Mouse (Mus musculus): ENCODE measurements around the gene Olfr1039. TPM values are rescaled to one million over a fixed set of nuclear protein-coding genes. Genes with fewer than 3 reads are reported as not detected.
"Not testable (repeated sequence)": the region's sequence is repeated elsewhere in the genome, so short reads cannot be mapped to it uniquely, and the experiment has no call there.

The Olfr1039 gene
- total and polyA plus RNA-seq, 3 experiments: not detected

GRCm38 (mm10) chr2:86087285-86087684 lies 48.4 kb downstream of the Olfr1039 start, which contains the start of gene Olfr1037:
Gene Olfr1037 (minus strand): TSS chr2:86087385.
- H3K4me3 ChIP-seq (replicated peaks in 1 of 3; ENCODE audit: low read depth in 2 of 3, low read length in 2 of 3, poor library complexity in 1 of 3): no peak within 1 kb of the TSS
- no peaks in the 10 kb centered on the region for H3K4me1 ChIP-seq (ENCODE audit: control insufficient read depth in 1 of 2, insufficient read depth in 2 of 2)
- H3K4me2 ChIP-seq (ENCODE audit: insufficient read depth, low read depth, poor library complexity, severe bottlenecking): no peak within 1 kb of the TSS
- no peaks in the 10 kb centered on the region for H3K27me3 ChIP-seq (replicated peaks)
- no peak within 1 kb of the TSS for H3K9ac ChIP-seq (ENCODE audit: insufficient read depth, low read depth)
- H3K79me2 ChIP-seq (replicated peaks; ENCODE audit: control insufficient read depth, extremely low read depth, insufficient read depth, poor library complexity, severe bottlenecking): no peaks in the 10 kb centered on the region
- TF ChIP-seq HCFC1 (IDR thresholded peaks at IDR 0.05; ENCODE audit: low read depth, low read length) (no peak), CHD1 (IDR thresholded peaks at IDR 0.05; ENCODE audit: low read depth, low read length) (no peak), ZC3H11A (IDR thresholded peaks at IDR 0.05; ENCODE audit: low read depth, low read length) (no peak), BHLHE40 (IDR thresholded peaks at IDR 0.05; ENCODE audit: low read depth, low read length) (no peak), JUN (IDR thresholded peaks at IDR 0.05; ENCODE audit: insufficient read depth, low read depth, low read length) (no peak), EP300 (IDR thresholded peaks at IDR 0.05; ENCODE audit: low read length) (no peak), ZNF384 (IDR thresholded peaks at IDR 0.05; ENCODE audit: low read depth, low read length) (no peak), TCF12 (IDR thresholded peaks at IDR 0.05; ENCODE audit: low read depth, low read length) (no peak), MAFK (IDR thresholded peaks at IDR 0.05; ENCODE audit: insufficient replicate concordance, low read length) (no peak), MAX (IDR thresholded peaks at IDR 0.05; ENCODE audit: low read length) (no peak), TBP (conservative IDR thresholded peaks at IDR 0.05; ENCODE audit: low read depth, low read length) (no peak), MEF2A (IDR thresholded peaks at IDR 0.05; ENCODE audit: borderline replicate concordance, low read depth, low read length) (no peak), USF1 (IDR thresholded peaks at IDR 0.05; ENCODE audit: low read depth, low read length) (no peak)
- peaks cover 10% of the 10 kb centered on the region for H3K9me3 ChIP-seq (replicated peaks; ENCODE audit: low read length)
- no peak for DNase-seq (ENCODE audit: extremely low read depth)
- dilution Hi-C loops (cut with MboI; ENCODE audit: extremely low pct_ligation_motif_present, extremely low pct_unique_long_range_greater_than_20kb, low sequenced_read_pairs): no loop called here
- H3K27ac ChIP-seq (ENCODE audit: insufficient read depth, low read depth): no peak within 1 kb of the TSS
- no peaks in the 10 kb centered on the region for H3K36me3 ChIP-seq (replicated peaks in 1 of 2; ENCODE audit: control insufficient read depth in 1 of 2, insufficient read depth in 1 of 2, low read length in 1 of 2)
- in situ Hi-C loops (cut with MboI; ENCODE audit: low pct_ligation_motif_present, low pct_unique_long_range_greater_than_20kb, low sequenced_read_pairs): no loop called here

- H3K4me3 ChIP-seq (replicated peaks in 1 of 3; ENCODE audit: low read depth in 2 of 3, low read length in 2 of 3, poor library complexity in 1 of 3); H3K9ac ChIP-seq (ENCODE audit: insufficient read depth, low read depth); DNase-seq (ENCODE audit: extremely low read depth); H3K9me3 ChIP-seq (replicated peaks; ENCODE audit: low read length); H3K79me2 ChIP-seq (replicated peaks; ENCODE audit: control insufficient read depth, extremely low read depth, insufficient read depth, poor library complexity, severe bottlenecking); in situ Hi-C loops (cut with MboI; ENCODE audit: low pct_ligation_motif_present, low pct_unique_long_range_greater_than_20kb, low sequenced_read_pairs); dilution Hi-C loops (cut with MboI; ENCODE audit: extremely low pct_ligation_motif_present, extremely low pct_unique_long_range_greater_than_20kb, low sequenced_read_pairs); H3K27ac ChIP-seq (ENCODE audit: insufficient read depth, low read depth); H3K4me1 ChIP-seq (ENCODE audit: control insufficient read depth in 1 of 2, insufficient read depth in 2 of 2); H3K4me2 ChIP-seq (ENCODE audit: insufficient read depth, low read depth, poor library complexity, severe bottlenecking); H3K27me3 ChIP-seq (replicated peaks); H3K36me3 ChIP-seq (replicated peaks in 1 of 2; ENCODE audit: control insufficient read depth in 1 of 2, insufficient read depth in 1 of 2, low read length in 1 of 2): not testable (repeated sequence)
Measured at GRCm38 (mm10) chr2:86080478-86080877, 55.2 kb downstream of the Olfr1039 start.

Other genes with a start within 250 kb of the Olfr1039 start
Only the 20 nearest of the 29 such genes appear.
- gene Olfr1029, start 162.0 kb downstream of the Olfr1039 start, total RNA-seq (2012; rRNA removed): not detected in 2 replicates
- not detected in 2 replicates for gene Olfr1029, start 162.0 kb downstream of the Olfr1039 start, total RNA-seq (2014; rRNA removed)
- gene Olfr1029, start 162.0 kb downstream of the Olfr1039 start, polyA plus RNA-seq (2012; ENCODE audit: insufficient read length, low read depth): not detected in 2 replicates
- not detected in 2 replicates for gene Olfr1030, start 156.7 kb downstream of the Olfr1039 start, total RNA-seq (2012; rRNA removed)
- not detected in 2 replicates for gene Olfr1030, start 156.7 kb downstream of the Olfr1039 start, total RNA-seq (2014; rRNA removed)
- gene Olfr1030, start 156.7 kb downstream of the Olfr1039 start, polyA plus RNA-seq (2012; ENCODE audit: insufficient read length, low read depth): not detected in 2 replicates
- gene Olfr1031, start 145.6 kb downstream of the Olfr1039 start, total RNA-seq (2012; rRNA removed): not detected in 2 replicates
- not detected in 2 replicates for gene Olfr1031, start 145.6 kb downstream of the Olfr1039 start, total RNA-seq (2014; rRNA removed)
- gene Olfr1031, start 145.6 kb downstream of the Olfr1039 start, polyA plus RNA-seq (2012; ENCODE audit: insufficient read length, low read depth): not detected in 2 replicates
- not detected in 2 replicates for gene Olfr1032, start 130.4 kb downstream of the Olfr1039 start, total RNA-seq (2012; rRNA removed)
- gene Olfr1032, start 130.4 kb downstream of the Olfr1039 start, total RNA-seq (2014; rRNA removed): not detected in 2 replicates
- gene Olfr1032, start 130.4 kb downstream of the Olfr1039 start, polyA plus RNA-seq (2012; ENCODE audit: insufficient read length, low read depth): not detected in 2 replicates
- not detected in 2 replicates for gene Olfr1033, start 115.3 kb downstream of the Olfr1039 start, total RNA-seq (2012; rRNA removed)
- gene Olfr1033, start 115.3 kb downstream of the Olfr1039 start, total RNA-seq (2014; rRNA removed): not detected in 2 replicates
- gene Olfr1033, start 115.3 kb downstream of the Olfr1039 start, polyA plus RNA-seq (2012; ENCODE audit: insufficient read length, low read depth): not detected in 2 replicates
- gene Olfr1034, start 90.1 kb downstream of the Olfr1039 start, total RNA-seq (2012; rRNA removed): not detected in 2 replicates
- not detected in 2 replicates for gene Olfr1034, start 90.1 kb downstream of the Olfr1039 start, total RNA-seq (2014; rRNA removed)
- not detected in 2 replicates for gene Olfr1034, start 90.1 kb downstream of the Olfr1039 start, polyA plus RNA-seq (2012; ENCODE audit: insufficient read length, low read depth)
- not detected in 2 replicates for gene Olfr1036, start 61.9 kb downstream of the Olfr1039 start, total RNA-seq (2012; rRNA removed)
- gene Olfr1036, start 61.9 kb downstream of the Olfr1039 start, total RNA-seq (2014; rRNA removed): not detected in 2 replicates
- not detected in 2 replicates for gene Olfr1036, start 61.9 kb downstream of the Olfr1039 start, polyA plus RNA-seq (2012; ENCODE audit: insufficient read length, low read depth)
- not detected in 2 replicates for gene Olfr1037, start 48.5 kb downstream of the Olfr1039 start, total RNA-seq (2012; rRNA removed)
- not detected in 2 replicates for gene Olfr1037, start 48.5 kb downstream of the Olfr1039 start, total RNA-seq (2014; rRNA removed)
- gene Olfr1037, start 48.5 kb downstream of the Olfr1039 start, polyA plus RNA-seq (2012; ENCODE audit: insufficient read length, low read depth): not detected in 2 replicates
- not detected in 2 replicates for gene Olfr1040, start 10.8 kb upstream of the Olfr1039 start, total RNA-seq (2012; rRNA removed)
- not detected in 2 replicates for gene Olfr1040, start 10.8 kb upstream of the Olfr1039 start, total RNA-seq (2014; rRNA removed)
- gene Olfr1040, start 10.8 kb upstream of the Olfr1039 start, polyA plus RNA-seq (2012; ENCODE audit: insufficient read length, low read depth): not detected in 2 replicates
- not detected in 2 replicates for gene Olfr1042, start 25.9 kb upstream of the Olfr1039 start, total RNA-seq (2012; rRNA removed)
- not detected in 2 replicates for gene Olfr1042, start 25.9 kb upstream of the Olfr1039 start, total RNA-seq (2014; rRNA removed)
- not detected in 2 replicates for gene Olfr1042, start 25.9 kb upstream of the Olfr1039 start, polyA plus RNA-seq (2012; ENCODE audit: insufficient read length, low read depth)
- not detected in 2 replicates for gene Olfr1043, start 31.6 kb upstream of the Olfr1039 start, total RNA-seq (2012; rRNA removed)
- not detected in 2 replicates for gene Olfr1043, start 31.6 kb upstream of the Olfr1039 start, total RNA-seq (2014; rRNA removed)
- gene Olfr1043, start 31.6 kb upstream of the Olfr1039 start, polyA plus RNA-seq (2012; ENCODE audit: insufficient read length, low read depth): not detected in 2 replicates
- not detected in 2 replicates for gene Olfr1044, start 41.9 kb upstream of the Olfr1039 start, total RNA-seq (2012; rRNA removed)
- gene Olfr1044, start 41.9 kb upstream of the Olfr1039 start, total RNA-seq (2014; rRNA removed): not detected in 2 replicates
- not detected in 2 replicates for gene Olfr1044, start 41.9 kb upstream of the Olfr1039 start, polyA plus RNA-seq (2012; ENCODE audit: insufficient read length, low read depth)
- not detected in 2 replicates for gene Olfr52, start 49.8 kb upstream of the Olfr1039 start, total RNA-seq (2012; rRNA removed)
- gene Olfr52, start 49.8 kb upstream of the Olfr1039 start, total RNA-seq (2014; rRNA removed): not detected in 2 replicates
- not detected in 2 replicates for gene Olfr52, start 49.8 kb upstream of the Olfr1039 start, polyA plus RNA-seq (2012; ENCODE audit: insufficient read length, low read depth)
- not detected in 2 replicates for gene Olfr1045, start 67.1 kb upstream of the Olfr1039 start, total RNA-seq (2012; rRNA removed)
- not detected in 2 replicates for gene Olfr1045, start 67.1 kb upstream of the Olfr1039 start, total RNA-seq (2014; rRNA removed)
- not detected in 2 replicates for gene Olfr1045, start 67.1 kb upstream of the Olfr1039 start, polyA plus RNA-seq (2012; ENCODE audit: insufficient read length, low read depth)
- gene Olfr1046, start 83.4 kb upstream of the Olfr1039 start, total RNA-seq (2012; rRNA removed): not detected in 2 replicates
- gene Olfr1046, start 83.4 kb upstream of the Olfr1039 start, total RNA-seq (2014; rRNA removed): not detected in 2 replicates
- not detected in 2 replicates for gene Olfr1046, start 83.4 kb upstream of the Olfr1039 start, polyA plus RNA-seq (2012; ENCODE audit: insufficient read length, low read depth)
- gene Olfr1047, start 95.5 kb upstream of the Olfr1039 start, total RNA-seq (2012; rRNA removed): not detected in 2 replicates
- gene Olfr1047, start 95.5 kb upstream of the Olfr1039 start, total RNA-seq (2014; rRNA removed): not detected in 2 replicates
- not detected in 2 replicates for gene Olfr1047, start 95.5 kb upstream of the Olfr1039 start, polyA plus RNA-seq (2012; ENCODE audit: insufficient read length, low read depth)
- not detected in 2 replicates for gene Olfr1048, start 104.4 kb upstream of the Olfr1039 start, total RNA-seq (2012; rRNA removed)
- not detected in 2 replicates for gene Olfr1048, start 104.4 kb upstream of the Olfr1039 start, total RNA-seq (2014; rRNA removed)
- gene Olfr1048, start 104.4 kb upstream of the Olfr1039 start, polyA plus RNA-seq (2012; ENCODE audit: insufficient read length, low read depth): not detected in 2 replicates
- not detected in 2 replicates for gene Olfr1049, start 122.4 kb upstream of the Olfr1039 start, total RNA-seq (2012; rRNA removed)
- not detected in 2 replicates for gene Olfr1049, start 122.4 kb upstream of the Olfr1039 start, total RNA-seq (2014; rRNA removed)
- gene Olfr1049, start 122.4 kb upstream of the Olfr1039 start, polyA plus RNA-seq (2012; ENCODE audit: insufficient read length, low read depth): not detected in 2 replicates
- gene Olfr1051, start 143.2 kb upstream of the Olfr1039 start, total RNA-seq (2012; rRNA removed): not detected in 2 replicates
- not detected in 2 replicates for gene Olfr1051, start 143.2 kb upstream of the Olfr1039 start, total RNA-seq (2014; rRNA removed)
- gene Olfr1051, start 143.2 kb upstream of the Olfr1039 start, polyA plus RNA-seq (2012; ENCODE audit: insufficient read length, low read depth): not detected in 2 replicates
- gene Olfr1052, start 156.5 kb upstream of the Olfr1039 start, total RNA-seq (2012; rRNA removed): not detected in 2 replicates
- gene Olfr1052, start 156.5 kb upstream of the Olfr1039 start, total RNA-seq (2014; rRNA removed): not detected in 2 replicates
- gene Olfr1052, start 156.5 kb upstream of the Olfr1039 start, polyA plus RNA-seq (2012; ENCODE audit: insufficient read length, low read depth): not detected in 2 replicates